Mouse (Mus musculus) forebrain, embryonic 13.5 days (tissue): ENCODE measurements around the gene Rnase1. TPM values are rescaled to one million over a fixed set of nuclear protein-coding genes. Genes with fewer than 3 reads are reported as not detected.
"Not testable (repeated sequence)": the region's sequence is repeated elsewhere in the genome, so short reads cannot be mapped to it uniquely, and the experiment has no call there.

Experiments used
- ATAC-seq: fragments of 200-750 bp; cut with Nextera tagmentation; 2 replicates; pipeline ENCODE4 v1.8.0; 2017
- H3K27ac ChIP-seq: fragments of 300-500 bp; sonication (generic); 2 replicates; pipeline ENCODE4 v1.5.1; 2015; ENCODE audit warnings: inconsistent platforms, mild to moderate bottlenecking, moderate library complexity
- H3K27me3 ChIP-seq: fragments of 300-500 bp; sonication (generic); 2 replicates; pipeline ENCODE4 v1.6.1; 2015; ENCODE audit warnings: mild to moderate bottlenecking, inconsistent platforms
- H3K36me3 ChIP-seq: fragments of 300-500 bp; sonication (generic); 2 replicates; pipeline ENCODE4 v1.6.1; 2015; ENCODE audit warnings: mild to moderate bottlenecking, inconsistent platforms; ENCODE audit not compliant: poor library complexity, severe bottlenecking
- H3K4me1 ChIP-seq: fragments of 300-500 bp; sonication (generic); 2 replicates; pipeline ENCODE4 v1.6.1; 2015; ENCODE audit warnings: inconsistent platforms
- H3K4me2 ChIP-seq: fragments of 300-500 bp; sonication (generic); 2 replicates; pipeline ENCODE4 v1.6.1; 2015; ENCODE audit warnings: inconsistent platforms, mild to moderate bottlenecking, moderate library complexity
- H3K4me3 ChIP-seq: fragments of 300-500 bp; sonication (generic); 2 replicates; pipeline ENCODE4 v1.5.1; 2015; ENCODE audit warnings: mild to moderate bottlenecking, inconsistent platforms
- H3K9ac ChIP-seq: fragments of 300-500 bp; sonication (generic); 2 replicates; pipeline ENCODE4 v1.6.1; 2015; ENCODE audit warnings: mild to moderate bottlenecking, inconsistent platforms
- H3K9me3 ChIP-seq: fragments of 300-500 bp; sonication (generic); replicated peaks from 2 replicates; pipeline ENCODE4 v1.6.1; 2016; ENCODE audit warnings: inconsistent platforms
- WGBS: fragments of 180-500 bp; shearing (Covaris S2); methylation state at CpG from one replicate; pipeline ENCODE4 v1.1.7; 2015; 5-methylcytosine and 5-hydroxymethylcytosine counted together
- polyA plus RNA-seq: library from polyadenylated mRNA; unstranded; fragments of >200 nt; fragmentation: Nextera tagmentation; extraction: Ambion mirVana; gene quantifications from 2 replicates; pipeline ENCODE4 v1.2.1, GENCODE M21; 2015

The Rnase1 gene
- polyA plus RNA-seq, 1 experiment from 2014 or later = not detected

- Histone ChIP-seq H3K4me2 (no peak overlapping the region), H3K4me1 (no peaks in the 10 kb centered on the region), H3K27me3 (no peaks in the 10 kb centered on the region), H3K9me3 (no peaks in the 10 kb centered on the region), H3K9ac (no peak overlapping the region), H3K36me3 (no peaks in the 10 kb centered on the region), H3K4me3 (no peak overlapping the region), H3K27ac (no peak overlapping the region)
- ATAC-seq = peak; percentile 55; the same call in 1 of the 2 replicates
- WGBS = 52% methylated on average over 3 of the region's 3 CpGs
These were observed 43.4 kb downstream of the Rnase1 start for GRCm38 (mm10) chr14:51103217-51103616.

GRCm38 (mm10) chr14:51101284-51101683 is 45.3 kb downstream of the Rnase1 start:
- Histone ChIP-seq H3K27ac (no peak overlapping the region), H3K4me1 (no peaks in the 10 kb centered on the region), H3K36me3 (no peaks in the 10 kb centered on the region), H3K9me3 (no peaks in the 10 kb centered on the region), H3K4me3 (no peak overlapping the region), H3K4me2 (no peak overlapping the region), H3K9ac (no peak overlapping the region), H3K27me3 (no peaks in the 10 kb centered on the region)
- 79% methylated on average over 9 of the region's 9 CpGs for WGBS
- no peak for ATAC-seq

GRCm38 (mm10) chr14:51098921-51099320 is 47.7 kb downstream of the Rnase1 start:
- Histone ChIP-seq H3K27ac (no peak overlapping the region), H3K9me3 (no peaks in the 10 kb centered on the region), H3K4me2 (no peak overlapping the region), H3K27me3 (no peaks in the 10 kb centered on the region), H3K4me3 (no peak overlapping the region), H3K9ac (no peak overlapping the region), H3K4me1 (no peaks in the 10 kb centered on the region), H3K36me3 (no peaks in the 10 kb centered on the region)
- peak; percentile 36; the same call in 1 of the 2 replicates for ATAC-seq
- 95% methylated on average over 11 of the region's 11 CpGs for WGBS

- not testable (repeated sequence) for H3K4me3 ChIP-seq, H3K27me3 ChIP-seq, H3K36me3 ChIP-seq, H3K9me3 ChIP-seq, H3K9ac ChIP-seq, H3K4me2 ChIP-seq, H3K4me1 ChIP-seq, H3K27ac ChIP-seq
- WGBS = 16% methylated on average over 1 of the region's 1 CpGs
- ATAC-seq = peak; percentile 52
These were observed 48.3 kb downstream of the Rnase1 start for GRCm38 (mm10) chr14:51098300-51098699.

- Histone ChIP-seq H3K27me3 (no peaks in the 10 kb centered on the region), H3K27ac (no peak overlapping the region), H3K36me3 (no peaks in the 10 kb centered on the region), H3K4me1 (no peaks in the 10 kb centered on the region), H3K4me3 (no peak overlapping the region), H3K4me2 (no peak overlapping the region), H3K9ac (no peak overlapping the region), H3K9me3 (no peaks in the 10 kb centered on the region)
- ATAC-seq = no peak
- 71% methylated on average over 9 of the region's 9 CpGs for WGBS
These were observed 50.7 kb downstream of the Rnase1 start for GRCm38 (mm10) chr14:51095736-51096524.

Other genes with a start within 250 kb of the Rnase1 start
- gene Klhl33, start 249.3 kb downstream of the Rnase1 start, polyA plus RNA-seq = 0.12 and 0.29 TPM in 2 replicates
- 150 and 164 TPM in 2 replicates for gene Osgep, start 221.9 kb downstream of the Rnase1 start, polyA plus RNA-seq
- gene Apex1, start 221.8 kb downstream of the Rnase1 start, polyA plus RNA-seq = 355 and 364 TPM in 2 replicates
- gene Pip4p1, start 215.9 kb downstream of the Rnase1 start, polyA plus RNA-seq = 73.7 and 76.9 TPM in 2 replicates
- 33.2 and 35.4 TPM in 2 replicates for gene Pnp, start 215.7 kb downstream of the Rnase1 start, polyA plus RNA-seq
- not detected in 2 replicates for gene Gm49342, start 202.3 kb downstream of the Rnase1 start, polyA plus RNA-seq
- 0.52 TPM in 1 of 2 replicates, not detected in the other for gene Pnp2, start 190.8 kb downstream of the Rnase1 start, polyA plus RNA-seq
- not detected in 2 replicates for gene Rnase10, start 139.0 kb downstream of the Rnase1 start, polyA plus RNA-seq
- gene Rnase9, start 104.9 kb downstream of the Rnase1 start, polyA plus RNA-seq = not detected in 2 replicates
- gene Rnase11, start 96.6 kb downstream of the Rnase1 start, polyA plus RNA-seq = not detected in 2 replicates
- gene Rnase12, start 89.1 kb downstream of the Rnase1 start, polyA plus RNA-seq = not detected in 2 replicates
- 0.03 TPM in 1 of 2 replicates, not detected in the other for gene Olfr750, start 72.3 kb downstream of the Rnase1 start, polyA plus RNA-seq
- gene Rnase4, start 55.7 kb downstream of the Rnase1 start, polyA plus RNA-seq = 6.7 and 7.0 TPM in 2 replicates
- gene Ang, start 55.6 kb downstream of the Rnase1 start, polyA plus RNA-seq = 0.93 and 1.8 TPM in 2 replicates
- not detected in 2 replicates for gene Eddm3b, start 32.4 kb downstream of the Rnase1 start, polyA plus RNA-seq
- gene Rnase6, start 22.9 kb downstream of the Rnase1 start, polyA plus RNA-seq = 0.38 TPM in 1 of 2 replicates, not detected in the other
- not detected in 2 replicates for gene Rnase2b, start 15.5 kb upstream of the Rnase1 start, polyA plus RNA-seq
- gene Ang2, start 52.4 kb upstream of the Rnase1 start, polyA plus RNA-seq = not detected in 2 replicates
- gene Ear14, start 56.6 kb upstream of the Rnase1 start, polyA plus RNA-seq = not detected in 2 replicates
- gene Rnase2a, start 109.3 kb upstream of the Rnase1 start, polyA plus RNA-seq = not detected in 2 replicates
- not detected in 2 replicates for gene Gm7247, start 215.0 kb upstream of the Rnase1 start, polyA plus RNA-seq